Mouse (Mus musculus) lung, embryonic 14.5 days (tissue): ENCODE measurements around the gene Phb. TPM values are rescaled to one million over a fixed set of nuclear protein-coding genes. Genes with fewer than 3 reads are reported as not detected.

Source experiments
- ATAC-seq: fragments of 200-750 bp; cut with Nextera tagmentation; 2 replicates; pipeline ENCODE4 v1.8.0; 2017; ENCODE audit warnings: mild to moderate bottlenecking, moderate TSS enrichment, moderate library complexity; ENCODE audit not compliant: insufficient read depth
- DNase-seq: peaks from one replicate; pipeline ENCODE4 v3.0.0-alpha.2; 2015
- H3K27ac ChIP-seq: fragments of 300-500 bp; sonication (generic); 2 replicates; pipeline ENCODE4 v1.5.1; 2014; ENCODE audit warnings: low read depth, mild to moderate bottlenecking, moderate library complexity
- H3K27me3 ChIP-seq: fragments of 300-500 bp; sonication (generic); 2 replicates; pipeline ENCODE4 v1.6.1; 2014; ENCODE audit warnings: low read length, control low read depth; ENCODE audit not compliant: insufficient read depth
- H3K36me3 ChIP-seq: fragments of 300-500 bp; sonication (generic); 2 replicates; pipeline ENCODE4 v1.6.1; 2014; ENCODE audit warnings: control low read depth; ENCODE audit not compliant: insufficient read depth
- H3K4me1 ChIP-seq: fragments of 300-500 bp; sonication (generic); 2 replicates; pipeline ENCODE4 v1.6.1; 2014; ENCODE audit warnings: antibody characterized with exemption, control low read depth; ENCODE audit not compliant: insufficient read depth
- H3K4me2 ChIP-seq: fragments of 300-500 bp; sonication (generic); 2 replicates; pipeline ENCODE4 v1.6.1; 2014; ENCODE audit warnings: mild to moderate bottlenecking
- H3K4me3 ChIP-seq: fragments of 300-500 bp; sonication (generic); 2 replicates; pipeline ENCODE4 v1.5.1; 2014; ENCODE audit warnings: low read depth, low read length
- H3K9ac ChIP-seq: fragments of 300-500 bp; sonication (generic); 2 replicates; pipeline ENCODE4 v1.6.1; 2014
- H3K9me3 ChIP-seq: fragments of 300-500 bp; sonication (generic); 2 replicates; pipeline ENCODE4 v1.6.1; 2016; ENCODE audit warnings: low read depth, low read length, control low read depth
- CTCF ChIP-seq: IDR thresholded peaks from 2 replicates; pipeline ENCODE4 v1.5.1; 2016; ENCODE audit warnings: antibody characterized with exemption, low read depth
- WGBS: fragments of 180-500 bp; shearing (Covaris S2); extraction: QIAGEN DNeasy Blood & Tissue Kit; methylation state at CpG from one replicate; pipeline ENCODE4 v1.1.7; 2014; 5-methylcytosine and 5-hydroxymethylcytosine counted together
- polyA plus RNA-seq: library from polyadenylated mRNA; unstranded; fragments of >200 nt; fragmentation: Nextera tagmentation; extraction: Ambion mirVana; gene quantifications from 2 replicates; pipeline ENCODE4 v1.2.1, GENCODE M21; 2014

The Phb gene
- polyA plus RNA-seq, 1 experiment from 2014 or later: 252 TPM

- peak overlapping the region; percentile 77 for H3K27ac ChIP-seq
- ATAC-seq (no peak), DNase-seq (no peak)
- peak overlapping the region; percentile 25; the same call in 1 of the 2 replicates for H3K4me2 ChIP-seq
- no peaks in the 10 kb centered on the region for H3K9me3 ChIP-seq
- H3K4me1 ChIP-seq: peaks cover 6% of the 10 kb centered on the region
- H3K9ac ChIP-seq: no peak overlapping the region; the same call in 1 of the 2 replicates
- WGBS: 55% methylated on average over 7 of the region's 7 CpGs
- H3K36me3 ChIP-seq: no peaks in the 10 kb centered on the region
- 0 out of 2 replicates have a peak, but pooled peaks have one; percentile 9 for TF ChIP-seq CTCF
- no peaks in the 10 kb centered on the region for H3K27me3 ChIP-seq
- no peak overlapping the region for H3K4me3 ChIP-seq
These were observed 22.2 kb downstream of the Phb start for GRCm38 (mm10) chr11:95688981-95689380.

GRCm38 (mm10) chr11:95689544-95689943, 22.8 kb downstream of the Phb start:
- Histone ChIP-seq H3K36me3 (no peaks in the 10 kb centered on the region), H3K9ac (no peak overlapping the region), H3K4me2 (no peak overlapping the region), H3K9me3 (no peaks in the 10 kb centered on the region), H3K27ac (no peak overlapping the region), H3K4me1 (peaks cover 6% of the 10 kb centered on the region), H3K4me3 (no peak overlapping the region), H3K27me3 (no peaks in the 10 kb centered on the region)
- DNase-seq: no peak
- WGBS: 82% methylated on average over 3 of the region's 3 CpGs
- ATAC-seq: no peak
- TF ChIP-seq CTCF: no peak

GRCm38 (mm10) chr11:95698541-95698940, 31.8 kb downstream of the Phb start:
- 71% methylated on average over 5 of the region's 5 CpGs for WGBS
- no peak overlapping the region for H3K4me2 ChIP-seq
- DNase-seq (no peak), ATAC-seq (no peak)
- H3K9me3 ChIP-seq: no peaks in the 10 kb centered on the region
- no peak overlapping the region for H3K27ac ChIP-seq
- H3K36me3 ChIP-seq: no peaks in the 10 kb centered on the region
- no peaks in the 10 kb centered on the region for H3K27me3 ChIP-seq
- TF ChIP-seq CTCF: no peak
- no peaks in the 10 kb centered on the region for H3K4me1 ChIP-seq
- no peak overlapping the region for H3K4me3 ChIP-seq
- H3K9ac ChIP-seq: no peak overlapping the region

GRCm38 (mm10) chr11:95700778-95701739, 34.3 kb downstream of the Phb start:
- 86% methylated on average over 13 of the region's 13 CpGs for WGBS
- Histone ChIP-seq H3K4me3 (no peak overlapping the region), H3K4me2 (no peak overlapping the region), H3K4me1 (no peaks in the 10 kb centered on the region), H3K27ac (no peak overlapping the region), H3K9ac (no peak overlapping the region), H3K36me3 (no peaks in the 10 kb centered on the region), H3K27me3 (no peaks in the 10 kb centered on the region), H3K9me3 (no peaks in the 10 kb centered on the region)
- DNase-seq (no peak), ATAC-seq (no peak)
- TF ChIP-seq CTCF: no peak

GRCm38 (mm10) chr11:95704032-95704969, 37.5 kb downstream of the Phb start:
- ATAC-seq (no peak), DNase-seq (no peak)
- no peak for TF ChIP-seq CTCF
- Histone ChIP-seq H3K27me3 (no peaks in the 10 kb centered on the region), H3K4me2 (no peak overlapping the region), H3K4me1 (no peaks in the 10 kb centered on the region), H3K36me3 (no peaks in the 10 kb centered on the region), H3K27ac (no peak overlapping the region), H3K4me3 (no peak overlapping the region), H3K9ac (no peak overlapping the region), H3K9me3 (no peaks in the 10 kb centered on the region)
- WGBS: 85% methylated on average over 12 of the region's 12 CpGs

- Histone ChIP-seq H3K27ac (no peak overlapping the region), H3K4me1 (no peaks in the 10 kb centered on the region), H3K4me3 (no peak overlapping the region), H3K9ac (no peak overlapping the region), H3K4me2 (no peak overlapping the region), H3K9me3 (no peaks in the 10 kb centered on the region), H3K36me3 (no peaks in the 10 kb centered on the region), H3K27me3 (no peaks in the 10 kb centered on the region)
- whole genome bisulfite sequencing: 71% methylated on average over 4 of the region's 4 CpGs
- ATAC-seq: no peak
- no peak for DNase-seq
- no peak for TF ChIP-seq CTCF
These were observed 38.2 kb downstream of the Phb start for GRCm38 (mm10) chr11:95704970-95705330.

GRCm38 (mm10) chr11:95709534-95710040, 42.8 kb downstream of the Phb start:
- ATAC-seq: no peak
- DNase-seq: no peak
- Histone ChIP-seq H3K4me3 (no peak overlapping the region), H3K4me2 (no peak overlapping the region), H3K36me3 (no peaks in the 10 kb centered on the region), H3K27me3 (no peaks in the 10 kb centered on the region), H3K9ac (no peak overlapping the region), H3K4me1 (peaks cover 5% of the 10 kb centered on the region), H3K9me3 (no peaks in the 10 kb centered on the region), H3K27ac (no peak overlapping the region)
- TF ChIP-seq CTCF: no peak
- WGBS: 87% methylated on average over 6 of the region's 6 CpGs
